Mouse (Mus musculus) CH12.LX (cell line): ENCODE data around the gene Fcer1a. TPM values are rescaled to one million over a fixed set of nuclear protein-coding genes. Genes with fewer than 3 reads are reported as not detected.
A peak's percentile ranks its signal among the peaks of the same experiment; 100 is the strongest.

Experiments used
- DNase-seq: peaks from one replicate; pipeline ENCODE4 v3.0.0-alpha.2; 2013; ENCODE audit errors: extremely low read depth
- H3K27ac ChIP-seq: 2 replicates; pipeline ENCODE4 v1.5.1; 2012; ENCODE audit warnings: low read depth, mild to moderate bottlenecking, control low read depth, moderate library complexity; ENCODE audit not compliant: insufficient read depth
- H3K27me3 ChIP-seq: replicated peaks from 2 replicates; pipeline ENCODE3; 2012; ENCODE audit warnings: inconsistent platforms
- H3K36me3 ChIP-seq, 2 experiments: replicated peaks in 1 of 2; 2 replicates each; pipeline versions ENCODE3 to v1.6.1; 2012; ENCODE audit warnings: inconsistent platforms in 1 of 2, low read length in 1 of 2, mild to moderate bottlenecking in 1 of 2, mixed read lengths in 1 of 2, moderate library complexity in 1 of 2; ENCODE audit not compliant: control insufficient read depth in 1 of 2, insufficient read depth in 1 of 2
- H3K4me1 ChIP-seq, 2 experiments: 2 replicates each; pipeline ENCODE4 v1.6.1; 2012; ENCODE audit warnings: inconsistent platforms in 1 of 2, moderate library complexity in 1 of 2; ENCODE audit not compliant: insufficient read depth in 2 of 2, control insufficient read depth in 1 of 2
- H3K4me2 ChIP-seq: 2 replicates; pipeline ENCODE4 v1.6.1; 2012; ENCODE audit warnings: low read depth, mild to moderate bottlenecking, control low read depth; ENCODE audit not compliant: poor library complexity, insufficient read depth, severe bottlenecking
- H3K4me3 ChIP-seq, 3 experiments: fragments of 150-350 bp in 1 of 3; sonication (generic) in 1 of 3; replicated peaks in 1 of 3; 2 replicates each; pipeline versions ENCODE3 to v1.5.1; 2011 to 2012; ENCODE audit warnings: low read depth in 2 of 3, low read length in 2 of 3, mild to moderate bottlenecking in 2 of 3, moderate library complexity in 2 of 3, control low read depth in 1 of 3, improper control_type of control experiment in 1 of 3, inconsistent platforms in 1 of 3, mixed read lengths in 1 of 3; ENCODE audit not compliant: poor library complexity in 1 of 3
- H3K79me2 ChIP-seq: replicated peaks from 2 replicates; pipeline ENCODE4 v1.6.1; 2012; ENCODE audit warnings: mild to moderate bottlenecking, moderate library complexity; ENCODE audit not compliant: control insufficient read depth, poor library complexity, insufficient read depth, severe bottlenecking; ENCODE audit errors: extremely low read depth
- H3K9ac ChIP-seq: 2 replicates; pipeline ENCODE4 v1.6.1; 2012; ENCODE audit warnings: low read depth, mild to moderate bottlenecking, control low read depth, moderate library complexity; ENCODE audit not compliant: insufficient read depth
- H3K9me3 ChIP-seq: replicated peaks from 2 replicates; pipeline ENCODE3; 2012; ENCODE audit warnings: low read length, inconsistent platforms, mixed read lengths
- BHLHE40 ChIP-seq: IDR thresholded peaks from 2 replicates; pipeline ENCODE4 v1.6.1; 2011; ENCODE audit warnings: mild to moderate bottlenecking, low read depth, low read length, improper control_type of control experiment
- CHD1 ChIP-seq: IDR thresholded peaks from 2 replicates; pipeline ENCODE4 v1.6.1; 2012; ENCODE audit warnings: low read depth, low read length, improper control_type of control experiment, inconsistent platforms
- CHD2 ChIP-seq: IDR thresholded peaks from 2 replicates; pipeline ENCODE4 v1.6.1; 2011; ENCODE audit warnings: low read length, improper control_type of control experiment
- ELF1 ChIP-seq: IDR thresholded peaks from 2 replicates; pipeline ENCODE4 v1.6.1; 2014; ENCODE audit warnings: low read depth, mild to moderate bottlenecking, inconsistent platforms, low read length, improper control_type of control experiment
- EP300 ChIP-seq: IDR thresholded peaks from 2 replicates; pipeline ENCODE4 v1.6.1; 2011; ENCODE audit warnings: low read length, improper control_type of control experiment
- ETS1 ChIP-seq: conservative IDR thresholded peaks from 2 replicates; pipeline ENCODE4 v1.6.1; 2012; ENCODE audit warnings: low read depth, mild to moderate bottlenecking, inconsistent platforms, low read length, improper control_type of control experiment, moderate library complexity
- IRF4 ChIP-seq: IDR thresholded peaks from 2 replicates; pipeline ENCODE4 v1.6.1; 2014; ENCODE audit warnings: low read depth, mild to moderate bottlenecking, inconsistent platforms, low read length, improper control_type of control experiment
- KAT2A ChIP-seq: IDR thresholded peaks from 2 replicates; pipeline ENCODE4 v1.6.1; 2012; ENCODE audit warnings: low read length, improper control_type of control experiment, inconsistent platforms; ENCODE audit not compliant: insufficient replicate concordance
- MAZ ChIP-seq: IDR thresholded peaks from 2 replicates; pipeline ENCODE4 v1.6.1; 2012; ENCODE audit warnings: low read depth, mild to moderate bottlenecking, inconsistent platforms, low read length, improper control_type of control experiment, moderate library complexity
- MEF2A ChIP-seq: IDR thresholded peaks from 2 replicates; pipeline ENCODE4 v1.6.1; 2014; ENCODE audit warnings: low read depth, mild to moderate bottlenecking, inconsistent platforms, low read length, improper control_type of control experiment, borderline replicate concordance
- MYC ChIP-seq: IDR thresholded peaks from 2 replicates; pipeline ENCODE4 v1.6.1; 2011; ENCODE audit warnings: low read depth, mild to moderate bottlenecking, improper control_type of control experiment, low read length
- NRF1 ChIP-seq: IDR thresholded peaks from 2 replicates; pipeline ENCODE4 v1.6.1; 2014; ENCODE audit warnings: low read depth, mild to moderate bottlenecking, inconsistent platforms, low read length, improper control_type of control experiment, moderate library complexity
- POLR2A ChIP-seq: IDR thresholded peaks from 2 replicates; pipeline ENCODE4 v1.6.1; 2011; ENCODE audit warnings: low read depth, mild to moderate bottlenecking, improper control_type of control experiment, low read length
- POLR2AphosphoS2 ChIP-seq: IDR thresholded peaks from 2 replicates; pipeline ENCODE4 v1.6.1; 2011; ENCODE audit warnings: low read depth, low read length, improper control_type of control experiment
- RCOR1 ChIP-seq: conservative IDR thresholded peaks from 2 replicates; pipeline ENCODE4 v1.6.1; 2012; ENCODE audit warnings: low read depth, mild to moderate bottlenecking, inconsistent platforms, low read length, improper control_type of control experiment
- SIN3A ChIP-seq: IDR thresholded peaks from 2 replicates; pipeline ENCODE4 v1.6.1; 2012; ENCODE audit warnings: low read length, improper control_type of control experiment, inconsistent platforms
- SMC3 ChIP-seq: IDR thresholded peaks from 2 replicates; pipeline ENCODE4 v1.6.1; 2011; ENCODE audit warnings: low read depth, low read length, improper control_type of control experiment
- TBP ChIP-seq: conservative IDR thresholded peaks from 2 replicates; pipeline ENCODE4 v1.6.1; 2011; ENCODE audit warnings: low read depth, low read length, improper control_type of control experiment
- UBTF ChIP-seq: IDR thresholded peaks from 2 replicates; pipeline ENCODE4 v1.6.1; 2012; ENCODE audit warnings: low read depth, mild to moderate bottlenecking, inconsistent platforms, low read length, improper control_type of control experiment, moderate library complexity
- ZC3H11A ChIP-seq: IDR thresholded peaks from 2 replicates; pipeline ENCODE4 v1.6.1; 2012; ENCODE audit warnings: low read depth, mild to moderate bottlenecking, inconsistent platforms, low read length, improper control_type of control experiment
- ZKSCAN1 ChIP-seq: IDR thresholded peaks from 2 replicates; pipeline ENCODE4 v1.6.1; 2012; ENCODE audit warnings: low read depth, inconsistent platforms, low read length, improper control_type of control experiment, borderline replicate concordance
- ZNF384 ChIP-seq: IDR thresholded peaks from 2 replicates; pipeline ENCODE4 v1.6.1; 2012; ENCODE audit warnings: low read depth, low read length, improper control_type of control experiment, inconsistent platforms
- dilution Hi-C: fragments of 300-500 bp; cut with MboI; formaldehyde crosslinking; loops from 2 replicates; pipeline ENCODE4 v1.14.3; 2020; ENCODE audit warnings: low sequenced_read_pairs; ENCODE audit not compliant: extremely low pct_unique_long_range_greater_than_20kb, extremely low pct_ligation_motif_present
- in situ Hi-C: fragments of 300-500 bp; cut with MboI; formaldehyde crosslinking; loops from 3 replicates; pipeline ENCODE4 v1.14.3; 2019; ENCODE audit warnings: low sequenced_read_pairs, low pct_ligation_motif_present, low pct_unique_long_range_greater_than_20kb, mixed read lengths
- polyA plus RNA-seq: library from polyadenylated mRNA; unstranded; fragments of >175 nt; gene quantifications from 2 replicates; pipeline ENCODE4 v1.2.1, GENCODE M21; 2012; ENCODE audit warnings: low read depth; ENCODE audit not compliant: insufficient read length
- total RNA-seq, 2 experiments: library from RNA; depleted of rRNA; stranded (reverse); fragments of 300-350 nt in 1 of 2; fragments of >200 nt in 1 of 2; gene quantifications; 2 replicates each; pipeline ENCODE4 v1.2.3; 2012 to 2014

Gene Fcer1a
- total RNA-seq (2012; rRNA removed) (not detected in 2 replicates), total RNA-seq (2014; rRNA removed) (not detected in 2 replicates), polyA plus RNA-seq (not detected in 2 replicates)

DNA sequence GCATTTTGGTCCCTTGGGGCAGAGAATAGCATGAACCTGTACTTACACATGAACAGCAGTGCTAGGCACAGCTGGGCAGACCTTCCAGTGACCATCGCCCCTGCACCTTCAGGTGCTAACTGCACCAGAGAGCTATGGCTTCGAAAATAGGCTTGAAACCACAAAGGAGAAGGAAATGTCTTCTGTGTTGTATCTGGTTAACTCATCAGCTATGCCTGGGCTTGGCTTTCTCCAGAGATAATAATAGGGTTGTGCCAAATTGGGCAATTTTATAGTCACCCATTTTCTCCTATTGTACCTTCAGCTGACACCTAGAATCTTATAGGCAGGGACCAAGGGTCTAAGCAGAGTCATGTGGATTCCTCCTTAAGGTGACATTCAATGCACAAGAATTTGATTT is at the start of gene Fcer1a:
Fcer1a (minus strand) TSS at position 134 of the 400 bp plus-strand sequence.
- dilution Hi-C loops = no loop called here
- in situ Hi-C loops = no loop called here
- Histone ChIP-seq H3K9me3 (no peaks in the 10 kb centered on the region), H3K4me3 (no peak within 1 kb of the TSS), H3K36me3 (no peaks in the 10 kb centered on the region), H3K9ac (no peak within 1 kb of the TSS), H3K79me2 (no peaks in the 10 kb centered on the region)
- TF ChIP-seq UBTF = no peak
- no peak for TF ChIP-seq SMC3
- TF ChIP-seq ETS1 = no peak
- no peak for TF ChIP-seq SIN3A
- TF ChIP-seq ZC3H11A = no peak
- TF ChIP-seq NRF1 = no peak
- TF ChIP-seq CHD2 = no peak
- no peak for TF ChIP-seq TBP
- TF ChIP-seq KAT2A = no peak
- TF ChIP-seq ELF1 = no peak
- TF ChIP-seq, all 38 proteins: peak for 0
- H3K4me2 ChIP-seq = no peak within 1 kb of the TSS
- peak; percentile 30 for DNase-seq
- H3K4me1 ChIP-seq = peaks cover 0 to 13% of the 10 kb centered on the region in 2 experiments; a peak in 2 of 4 replicates
- H3K27ac ChIP-seq = no peak within 1 kb of the TSS
- no peaks in the 10 kb centered on the region for H3K27me3 ChIP-seq

DNA sequence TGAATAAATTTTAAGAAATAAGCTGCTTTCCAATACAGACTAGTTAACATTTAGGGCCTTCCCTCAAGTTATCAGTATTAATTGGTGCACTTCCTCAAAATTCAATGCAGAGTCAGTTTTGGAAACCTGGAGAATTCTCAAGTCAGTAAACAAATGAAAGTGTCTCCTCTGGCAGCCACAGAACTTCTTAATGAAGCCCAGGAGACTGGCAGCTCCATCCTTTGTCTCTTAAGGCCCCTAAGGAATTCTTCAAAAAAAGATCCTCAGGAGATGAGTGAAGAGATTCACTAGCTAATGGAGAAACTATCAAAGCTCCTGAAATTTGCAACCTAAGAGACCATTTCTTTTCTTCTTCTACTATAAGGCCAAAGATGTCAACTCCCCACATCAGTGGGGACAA is 38.7 kb upstream of the Fcer1a start, which contains the start of gene Olfr418:
Olfr418 (plus strand) TSS at position 301 of the 400 bp plus-strand sequence.
- dilution Hi-C loops = no loop called here
- Histone ChIP-seq H3K36me3 (no peaks in the 10 kb centered on the region), H3K9ac (no peak within 1 kb of the TSS), H3K27me3 (no peaks in the 10 kb centered on the region), H3K27ac (no peak within 1 kb of the TSS), H3K4me2 (no peak within 1 kb of the TSS), H3K79me2 (no peaks in the 10 kb centered on the region), H3K4me1 (no peaks in the 10 kb centered on the region), H3K4me3 (no peak within 1 kb of the TSS), H3K9me3 (no peaks in the 10 kb centered on the region)
- in situ Hi-C loops = no loop called here
- DNase-seq = no peak
- no peak for TF ChIP-seq CHD1
- no peak for TF ChIP-seq MYC
- TF ChIP-seq IRF4 = no peak
- TF ChIP-seq BHLHE40 = no peak
- no peak for TF ChIP-seq UBTF
- TF ChIP-seq RCOR1 = no peak
- no peak for TF ChIP-seq NRF1
- no peak for TF ChIP-seq EP300
- no peak for TF ChIP-seq ZC3H11A
- no peak for TF ChIP-seq MEF2A
- no peak for TF ChIP-seq POLR2AphosphoS2
- TF ChIP-seq MAZ = no peak
- TF ChIP-seq SIN3A = no peak
- no peak for TF ChIP-seq ZNF384
- TF ChIP-seq POLR2A = no peak
- TF ChIP-seq ZKSCAN1 = no peak
